Mouse (Mus musculus): ENCODE data around the gene Uqcc2. TPM values are rescaled to one million over a fixed set of nuclear protein-coding genes. Genes with fewer than 3 reads are reported as not detected.

Gene Uqcc2
- total RNA-seq, 1 experiment from 2014 or later = 143 TPM

GRCm38 (mm10) chr17:27083601-27084000 is 50.1 kb downstream of the Uqcc2 start:
- ATAC-seq (replicated peaks; ENCODE audit: low read depth, poor library complexity, severe bottlenecking) = peak; percentile 46

- no peak for ATAC-seq (replicated peaks; ENCODE audit: low read depth, poor library complexity, severe bottlenecking)
Measured at GRCm38 (mm10) chr17:27082796-27083195, 50.9 kb downstream of the Uqcc2 start.

GRCm38 (mm10) chr17:27081868-27082267 is 51.8 kb downstream of the Uqcc2 start:
- ATAC-seq (replicated peaks; ENCODE audit: low read depth, poor library complexity, severe bottlenecking) = 0 out of 2 replicates have a peak, but pooled peaks have one; percentile 36

GRCm38 (mm10) chr17:27078499-27078898 is 55.2 kb downstream of the Uqcc2 start:
- no peak for ATAC-seq (replicated peaks; ENCODE audit: low read depth, poor library complexity, severe bottlenecking)

GRCm38 (mm10) chr17:27077920-27078319 is 55.8 kb downstream of the Uqcc2 start:
- no peak for ATAC-seq (replicated peaks; ENCODE audit: low read depth, poor library complexity, severe bottlenecking)

- no peak for ATAC-seq (replicated peaks; ENCODE audit: low read depth, poor library complexity, severe bottlenecking)
Measured at GRCm38 (mm10) chr17:27077133-27077532, 56.6 kb downstream of the Uqcc2 start.

- ATAC-seq (replicated peaks; ENCODE audit: low read depth, poor library complexity, severe bottlenecking) = no peak
Measured at GRCm38 (mm10) chr17:27074849-27075745, 58.6 kb downstream of the Uqcc2 start.

- peak; percentile 59 for ATAC-seq (replicated peaks; ENCODE audit: low read depth, poor library complexity, severe bottlenecking)
Measured at GRCm38 (mm10) chr17:27074236-27074635, 59.5 kb downstream of the Uqcc2 start.

GRCm38 (mm10) chr17:27073778-27074177 is 59.9 kb downstream of the Uqcc2 start:
- ATAC-seq (replicated peaks; ENCODE audit: low read depth, poor library complexity, severe bottlenecking) = no peak

- no peak for ATAC-seq (replicated peaks; ENCODE audit: low read depth, poor library complexity, severe bottlenecking)
Measured at GRCm38 (mm10) chr17:27073126-27073525, 60.6 kb downstream of the Uqcc2 start.

Other genes with a start within 250 kb of the Uqcc2 start
- gene Kifc5b, start 216.8 kb downstream of the Uqcc2 start, total RNA-seq (2017) = 11.9 and 16.7 TPM in 2 replicates
- gene Phf1, start 200.9 kb downstream of the Uqcc2 start, total RNA-seq (2017) = 3.2 and 3.3 TPM in 2 replicates
- gene Cuta, start 194.3 kb downstream of the Uqcc2 start, total RNA-seq (2017) = 58.4 and 70.4 TPM in 2 replicates
- gene Syngap1, start 192.7 kb downstream of the Uqcc2 start, total RNA-seq (2017) = 9.1 and 14.7 TPM in 2 replicates
- gene Zbtb9, start 160.7 kb downstream of the Uqcc2 start, total RNA-seq (2017) = 25.1 and 27.9 TPM in 2 replicates
- gene Bak1, start 104.9 kb downstream of the Uqcc2 start, total RNA-seq (2017) = 43.9 and 53.3 TPM in 2 replicates
- 6.9 and 13.2 TPM in 2 replicates for gene Itpr3, start 76.6 kb downstream of the Uqcc2 start, total RNA-seq (2017)
- not detected in 2 replicates for gene Ip6k3, start 33.9 kb upstream of the Uqcc2 start, total RNA-seq (2017)
- 20.2 and 44.6 TPM in 2 replicates for gene Lemd2, start 70.6 kb upstream of the Uqcc2 start, total RNA-seq (2017)

All from common myeloid progenitor, adult 5-6 weeks (primary cell).